Mouse (Mus musculus) lung, adult 2 months (tissue): ENCODE results near the gene Gm37240.

ENCODE experiments used
- CTCF ChIP-seq: fragments of 200-500 bp; IDR thresholded peaks from 2 replicates; pipeline ENCODE4 v1.5.1; 2011; ENCODE audit warnings: mild to moderate bottlenecking, low read length, control low read depth; ENCODE audit not compliant: insufficient read depth
- POLR2A ChIP-seq: fragments of 200-500 bp; IDR thresholded peaks from 2 replicates; pipeline ENCODE4 v1.6.1; 2011; ENCODE audit warnings: low read depth, mild to moderate bottlenecking, control low read depth, low read length, borderline replicate concordance; ENCODE audit errors: extremely low read depth

DNA sequence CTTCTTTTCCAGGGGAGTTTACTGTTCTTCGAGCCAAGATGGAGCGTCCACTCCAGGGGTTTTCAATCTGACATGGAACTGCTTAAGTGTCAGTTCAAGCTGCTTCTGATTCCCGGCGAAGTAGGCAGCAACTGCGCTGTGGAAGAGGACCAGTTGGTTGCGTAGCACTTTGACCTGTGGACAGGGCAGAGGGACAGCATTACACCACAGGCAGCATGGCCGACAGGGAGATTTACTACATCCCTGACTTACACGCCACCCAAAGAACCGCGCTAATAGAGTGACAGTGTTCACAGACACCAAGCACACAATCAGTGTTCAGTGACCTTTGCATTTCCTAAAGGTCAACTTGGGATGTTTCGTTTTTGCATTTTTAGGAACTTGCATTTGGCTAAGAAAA lies 1389.6 kb downstream of the Gm37240 start:
- TF ChIP-seq POLR2A = no peak
- no peak for TF ChIP-seq CTCF
